Mouse (Mus musculus) cerebellum, adult 2 months (tissue): ENCODE results near the gene Opalin. TPM values are rescaled to one million over a fixed set of nuclear protein-coding genes. Genes with fewer than 3 reads are reported as not detected.
A peak's percentile ranks its signal among the peaks of the same experiment; 100 is the strongest.

Source experiments
- DNase-seq, 2 experiments: peaks; one replicate each; pipeline ENCODE4 v3.0.0; 2021
- H3K27ac ChIP-seq: fragments of 200-500 bp; 2 replicates; pipeline ENCODE4 v1.5.1; 2012; ENCODE audit warnings: low read length, control low read depth, inconsistent platforms; ENCODE audit not compliant: insufficient read depth
- H3K27me3 ChIP-seq: fragments of 200-500 bp; 2 replicates; pipeline ENCODE4 v1.6.1; 2012; ENCODE audit warnings: inconsistent platforms, mild to moderate bottlenecking, low read length, moderate library complexity; ENCODE audit not compliant: control insufficient read depth, insufficient read depth
- H3K4me1 ChIP-seq: fragments of 200-500 bp; 2 replicates; pipeline ENCODE4 v1.6.1; 2011; ENCODE audit warnings: low read length; ENCODE audit not compliant: control insufficient read depth, insufficient read depth
- H3K4me3 ChIP-seq: fragments of 200-500 bp; replicated peaks from 2 replicates; pipeline ENCODE3; 2011; ENCODE audit warnings: mild to moderate bottlenecking, low read depth, low read length, control low read depth; ENCODE audit not compliant: insufficient read depth
- CTCF ChIP-seq: fragments of 200-500 bp; IDR thresholded peaks from 2 replicates; pipeline ENCODE4 v1.5.1; 2011; ENCODE audit warnings: low read depth, mild to moderate bottlenecking, control low read depth, low read length, moderate library complexity, borderline replicate concordance; ENCODE audit not compliant: insufficient read depth
- POLR2A ChIP-seq: fragments of 200-500 bp; IDR thresholded peaks from 2 replicates; pipeline ENCODE4 v1.6.1; 2011; ENCODE audit warnings: low read length, control low read depth, borderline replicate concordance; ENCODE audit not compliant: insufficient read depth
- WGBS: fragments of 180-500 bp; shearing (Covaris S2); methylation state at CpG from one replicate; pipeline ENCODE4 v1.1.7; 2018; 5-methylcytosine and 5-hydroxymethylcytosine counted together
- polyA plus RNA-seq: library from polyadenylated mRNA; depleted of rRNA; stranded (reverse); fragments of >200 nt; gene quantifications from 2 replicates; pipeline ENCODE4 v1.2.3, GENCODE M21; 2012

The Opalin gene
- polyA plus RNA-seq, 1 experiment = 46.0 TPM

DNA sequence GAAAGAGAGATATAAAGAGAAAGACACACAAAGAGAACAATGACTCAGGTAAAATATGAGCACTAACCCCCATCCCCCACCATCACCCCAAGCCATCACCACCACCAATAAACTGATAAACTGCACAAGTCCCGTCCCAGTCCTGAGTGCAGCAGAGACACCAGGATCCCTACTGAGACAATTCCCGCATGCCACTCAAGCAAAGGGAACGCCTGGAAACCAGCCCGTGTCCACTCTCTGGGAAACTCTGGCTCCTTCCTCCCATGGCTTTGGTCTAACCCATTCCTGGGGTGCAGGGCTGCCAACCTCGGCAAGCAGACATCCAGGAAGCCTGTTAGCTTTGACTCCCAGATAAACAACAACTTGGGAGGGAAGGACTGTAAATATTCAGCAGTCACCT, 33.1 kb upstream of the Opalin start:
- H3K4me3 ChIP-seq = no peak overlapping the region
- peaks cover under 1% of the 10 kb centered on the region; the same call in 1 of the 2 replicates for H3K27me3 ChIP-seq
- WGBS = 4% methylated on average over 5 of the region's 5 CpGs
- H3K4me1 ChIP-seq = peaks cover 10% of the 10 kb centered on the region
- TF ChIP-seq POLR2A (no peak), CTCF (no peak)
- peak; percentile 29 to 42 for DNase-seq
- H3K27ac ChIP-seq = no peak overlapping the region

- Histone ChIP-seq H3K27ac (no peak overlapping the region), H3K4me3 (no peak overlapping the region)
- WGBS = 13% methylated on average over 8 of the region's 8 CpGs
Measured at GRCm38 (mm10) chr19:41109496-41109895, 32.6 kb upstream of the Opalin start.

DNA sequence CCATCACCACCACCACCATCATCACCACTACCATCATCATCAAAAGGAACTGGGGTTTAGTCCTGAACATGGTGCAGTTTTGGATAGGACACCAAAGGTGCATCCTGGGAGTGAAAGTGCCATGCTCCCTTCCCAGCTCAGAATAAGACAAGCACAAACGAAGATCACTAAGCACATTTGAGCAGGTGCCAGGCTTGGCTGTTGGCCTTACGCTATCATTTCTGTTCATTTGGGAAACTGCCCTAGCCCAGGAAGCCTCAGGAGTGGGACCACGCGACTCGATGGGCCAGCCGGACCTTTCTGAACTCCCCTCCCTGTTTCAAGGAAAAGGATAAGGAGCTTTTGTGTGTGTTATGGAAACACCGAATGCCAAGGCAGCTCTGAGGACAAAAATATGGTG, 31.8 kb upstream of the Opalin start:
- 15% methylated on average over 7 of the region's 7 CpGs for WGBS

More at GRCm38 (mm10) chr19:41109496-41109895, 32.6 kb upstream of the Opalin start:
- no peaks in the 10 kb centered on the region; the same call in 1 of the 2 replicates for H3K27me3 ChIP-seq
- H3K4me1 ChIP-seq = peaks cover 10% of the 10 kb centered on the region
- no peak for TF ChIP-seq CTCF
- TF ChIP-seq POLR2A = no peak
- peak; percentile 22 to 29 for DNase-seq

GRCm38 (mm10) chr19:41107530-41107929, 30.6 kb upstream of the Opalin start:
- DNase-seq = no peak
- Histone ChIP-seq H3K4me3 (no peak overlapping the region), H3K27me3 (no peaks in the 10 kb centered on the region; the same call in 1 of the 2 replicates), H3K27ac (no peak overlapping the region), H3K4me1 (peaks cover 12% of the 10 kb centered on the region)
- TF ChIP-seq POLR2A = no peak
- no peak for TF ChIP-seq CTCF
- 81% methylated on average over 8 of the region's 8 CpGs for WGBS

More for the DNA sequence above, 31.8 kb upstream of the Opalin start:
- no peak overlapping the region for H3K4me3 ChIP-seq
- no peak for DNase-seq
- no peaks in the 10 kb centered on the region; the same call in 1 of the 2 replicates for H3K27me3 ChIP-seq
- peaks cover 10% of the 10 kb centered on the region for H3K4me1 ChIP-seq
- no peak for TF ChIP-seq POLR2A
- no peak overlapping the region for H3K27ac ChIP-seq

GRCm38 (mm10) chr19:41104922-41105321, 28.0 kb upstream of the Opalin start:
- Histone ChIP-seq H3K27ac (no peak overlapping the region), H3K4me3 (no peak overlapping the region), H3K4me1 (peaks cover 18% of the 10 kb centered on the region), H3K27me3 (no peaks in the 10 kb centered on the region; the same call in 1 of the 2 replicates)
- 38% methylated on average over 8 of the region's 8 CpGs for WGBS
- peak; percentile 56 for TF ChIP-seq CTCF
- no peak for TF ChIP-seq POLR2A
- no peak for DNase-seq

GRCm38 (mm10) chr19:41101390-41101789, 24.5 kb upstream of the Opalin start:
- no peaks in the 10 kb centered on the region; the same call in 1 of the 2 replicates for H3K27me3 ChIP-seq
- no peak overlapping the region for H3K27ac ChIP-seq
- peak; percentile 97 to 98 for DNase-seq
- WGBS = 7% methylated on average over 8 of the region's 8 CpGs
- peaks cover 15% of the 10 kb centered on the region for H3K4me1 ChIP-seq
- no peak overlapping the region for H3K4me3 ChIP-seq
- TF ChIP-seq POLR2A (no peak), CTCF (no peak)

GRCm38 (mm10) chr19:41100863-41101262, 23.9 kb upstream of the Opalin start:
- TF ChIP-seq CTCF = no peak
- no peak for TF ChIP-seq POLR2A
- WGBS = 6% methylated on average over 7 of the region's 7 CpGs
- peak; percentile 54 to 71 for DNase-seq
- H3K27me3 ChIP-seq = no peaks in the 10 kb centered on the region; the same call in 1 of the 2 replicates
- no peak overlapping the region for H3K27ac ChIP-seq
- peaks cover 15% of the 10 kb centered on the region for H3K4me1 ChIP-seq
- H3K4me3 ChIP-seq = no peak overlapping the region

GRCm38 (mm10) chr19:41097038-41097437, 20.1 kb upstream of the Opalin start:
- Histone ChIP-seq H3K4me1 (peaks cover 9% of the 10 kb centered on the region), H3K4me3 (no peak overlapping the region), H3K27me3 (no peaks in the 10 kb centered on the region; the same call in 1 of the 2 replicates), H3K27ac (no peak overlapping the region)
- WGBS = 35% methylated on average over 4 of the region's 4 CpGs
- TF ChIP-seq POLR2A (no peak), CTCF (no peak)
- DNase-seq = no peak

DNA sequence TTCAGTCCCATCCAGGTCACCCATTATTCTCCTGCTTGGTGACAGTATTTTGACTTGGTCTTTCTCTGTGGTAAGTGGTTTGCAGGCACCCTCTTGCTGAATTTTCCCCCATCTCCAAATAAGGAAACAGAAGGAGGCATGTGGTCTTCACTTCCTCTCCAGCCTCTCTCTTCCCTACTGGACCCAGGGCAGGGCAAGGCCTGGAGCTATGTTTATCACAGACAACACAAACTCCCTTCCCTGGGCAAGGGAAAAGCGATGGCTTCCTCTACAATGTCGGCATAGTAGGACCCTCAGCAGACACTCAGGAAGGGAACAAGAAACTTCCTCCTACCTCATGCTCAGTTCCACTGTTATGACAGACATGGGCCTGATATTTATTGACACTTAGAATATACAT, 15.0 kb upstream of the Opalin start:
- WGBS = 92% methylated on average over 2 of the region's 2 CpGs

More for the DNA sequence above, 15.0 kb upstream of the Opalin start:
- H3K4me1 ChIP-seq = no peaks in the 10 kb centered on the region
- no peak for DNase-seq
- H3K27ac ChIP-seq = no peak overlapping the region
- TF ChIP-seq CTCF = no peak
- TF ChIP-seq POLR2A = no peak
- no peaks in the 10 kb centered on the region; the same call in 1 of the 2 replicates for H3K27me3 ChIP-seq
- H3K4me3 ChIP-seq = no peak overlapping the region
